Mouse (Mus musculus): Measurements from ENCODE around the gene Polr2l. TPM values are rescaled to one million over a fixed set of nuclear protein-coding genes. Genes with fewer than 3 reads are reported as not detected.

The Polr2l gene
- total RNA-seq, 4 experiments from 2014 or later = 32.2 to 42.4 (median 33.2) TPM

- peak; percentile 46 to 66 for DNase-seq (ENCODE audit: low spot score in 2 of 2)
Measured at GRCm38 (mm10) chr7:141467230-141468030, 7.5 kb downstream of the Polr2l start, which contains the start of gene Cd151. Gene Cd151, plus strand, starts transcription at chr7:141467392.

GRCm38 (mm10) chr7:141466607-141467148 lies 8.3 kb downstream of the Polr2l start:
- DNase-seq (ENCODE audit: low spot score in 2 of 2) = no peak

- DNase-seq (ENCODE audit: low spot score in 2 of 2) = no peak
Measured at GRCm38 (mm10) chr7:141466045-141466394, 8.9 kb downstream of the Polr2l start.

GRCm38 (mm10) chr7:141465388-141466044 lies 9.4 kb downstream of the Polr2l start:
- no peak for DNase-seq (ENCODE audit: low spot score in 2 of 2)

GRCm38 (mm10) chr7:141464603-141465201 lies 10.2 kb downstream of the Polr2l start:
- no peak for DNase-seq (ENCODE audit: low spot score in 2 of 2)

- DNase-seq (ENCODE audit: low spot score in 2 of 2) = no peak
Measured at GRCm38 (mm10) chr7:141463824-141464602, 10.9 kb downstream of the Polr2l start.

GRCm38 (mm10) chr7:141462333-141462821 lies 12.6 kb downstream of the Polr2l start:
- DNase-seq (ENCODE audit: low spot score in 2 of 2) = no peak

- DNase-seq (ENCODE audit: low spot score in 2 of 2) = no peak
Measured at GRCm38 (mm10) chr7:141461521-141462332, 13.2 kb downstream of the Polr2l start.

- DNase-seq (ENCODE audit: low spot score in 2 of 2) = no peak
Measured at GRCm38 (mm10) chr7:141460391-141461113, 14.4 kb downstream of the Polr2l start, which contains the start of gene Cracr2b. Gene Cracr2b, plus strand, starts transcription at chr7:141461094.

GRCm38 (mm10) chr7:141460001-141460390 lies 14.9 kb downstream of the Polr2l start:
- DNase-seq (ENCODE audit: low spot score in 2 of 2) = no peak

- DNase-seq (ENCODE audit: low spot score in 2 of 2) = no peak
Measured at GRCm38 (mm10) chr7:141459301-141459711, 15.6 kb downstream of the Polr2l start.

- DNase-seq (ENCODE audit: low spot score in 2 of 2) = no peak
Measured at GRCm38 (mm10) chr7:141458661-141459060, 16.3 kb downstream of the Polr2l start.

- no peak for DNase-seq (ENCODE audit: low spot score in 2 of 2)
Measured at GRCm38 (mm10) chr7:141457986-141458660, 16.8 kb downstream of the Polr2l start.

- DNase-seq (ENCODE audit: low spot score in 2 of 2) = no peak
Measured at GRCm38 (mm10) chr7:141457236-141457635, 17.7 kb downstream of the Polr2l start.

- no peak for DNase-seq (ENCODE audit: low spot score in 2 of 2)
Measured at GRCm38 (mm10) chr7:141456739-141457138, 18.2 kb downstream of the Polr2l start.

GRCm38 (mm10) chr7:141455610-141456314 lies 19.2 kb downstream of the Polr2l start:
- no peak for DNase-seq (ENCODE audit: low spot score in 2 of 2)

GRCm38 (mm10) chr7:141454967-141455551 lies 19.9 kb downstream of the Polr2l start, which contains the start of gene Pnpla2:
Gene Pnpla2, plus strand, starts transcription at chr7:141455198.
- peak; percentile 82 to 87 for DNase-seq (ENCODE audit: low spot score in 2 of 2)

GRCm38 (mm10) chr7:141453636-141454035 lies 21.3 kb downstream of the Polr2l start:
- no peak for DNase-seq (ENCODE audit: low spot score in 2 of 2)

All from left cerebral cortex, adult 8-10 months (tissue).